Mouse (Mus musculus): Measurements from ENCODE around the gene Xirp1.
A peak's percentile ranks its signal among the peaks of the same experiment; 100 is the strongest.
"Not testable (repeated sequence)": the region's sequence is repeated elsewhere in the genome, so short reads cannot be mapped to it uniquely, and the experiment has no call there.

Gene Xirp1

GRCm38 (mm10) chr9:120016956-120017355 lies 6.4 kb downstream of the Xirp1 start:
- no peak for DNase-seq (ENCODE audit: low spot score)

- DNase-seq (ENCODE audit: low spot score) = no peak
Measured at GRCm38 (mm10) chr9:120014828-120015227, 8.6 kb downstream of the Xirp1 start.

GRCm38 (mm10) chr9:120013251-120013820 lies 10.1 kb downstream of the Xirp1 start:
- DNase-seq (ENCODE audit: low spot score) = no peak

GRCm38 (mm10) chr9:120012781-120013180 lies 10.6 kb downstream of the Xirp1 start:
- no peak for DNase-seq (ENCODE audit: low spot score)

- DNase-seq (ENCODE audit: low spot score) = not testable (repeated sequence)
Measured at GRCm38 (mm10) chr9:120012161-120012560, 11.2 kb downstream of the Xirp1 start.

GRCm38 (mm10) chr9:120011533-120011932 lies 11.9 kb downstream of the Xirp1 start:
- DNase-seq (ENCODE audit: low spot score) = peak; percentile 71

GRCm38 (mm10) chr9:120010781-120011511 lies 12.5 kb downstream of the Xirp1 start:
- peak; percentile 100 for DNase-seq (ENCODE audit: low spot score)

GRCm38 (mm10) chr9:120009871-120010270 lies 13.5 kb downstream of the Xirp1 start:
- DNase-seq (ENCODE audit: low spot score) = no peak

GRCm38 (mm10) chr9:120009226-120009841 lies 14.1 kb downstream of the Xirp1 start:
- no peak for DNase-seq (ENCODE audit: low spot score)

GRCm38 (mm10) chr9:120007833-120008232 lies 15.6 kb downstream of the Xirp1 start:
- DNase-seq (ENCODE audit: low spot score) = no peak

- DNase-seq (ENCODE audit: low spot score) = no peak
Measured at GRCm38 (mm10) chr9:120005936-120006335, 17.5 kb downstream of the Xirp1 start.

- DNase-seq (ENCODE audit: low spot score) = no peak
Measured at GRCm38 (mm10) chr9:120002893-120003292, 20.5 kb downstream of the Xirp1 start.

- DNase-seq (ENCODE audit: low spot score) = peak; percentile 78
Measured at GRCm38 (mm10) chr9:120001945-120002725, 21.3 kb downstream of the Xirp1 start.

GRCm38 (mm10) chr9:120000761-120001160 lies 22.6 kb downstream of the Xirp1 start:
- no peak for DNase-seq (ENCODE audit: low spot score)

GRCm38 (mm10) chr9:119999636-120000035 lies 23.8 kb downstream of the Xirp1 start:
- DNase-seq (ENCODE audit: low spot score) = no peak

GRCm38 (mm10) chr9:119998776-119999175 lies 24.6 kb downstream of the Xirp1 start:
- DNase-seq (ENCODE audit: low spot score) = no peak

- DNase-seq (ENCODE audit: low spot score) = no peak
Measured at GRCm38 (mm10) chr9:119996080-119996479, 27.3 kb downstream of the Xirp1 start.

GRCm38 (mm10) chr9:119994207-119994606 lies 29.2 kb downstream of the Xirp1 start:
- DNase-seq (ENCODE audit: low spot score) = no peak

GRCm38 (mm10) chr9:119993092-119993844 lies 30.1 kb downstream of the Xirp1 start:
- no peak for DNase-seq (ENCODE audit: low spot score)

GRCm38 (mm10) chr9:119991310-119991709 lies 32.1 kb downstream of the Xirp1 start:
- no peak for DNase-seq (ENCODE audit: low spot score)

- no peak for DNase-seq (ENCODE audit: low spot score)
Measured at GRCm38 (mm10) chr9:119988304-119988703, 35.1 kb downstream of the Xirp1 start.

Data from urinary bladder, postnatal 25 days (tissue).